Mouse (Mus musculus): ENCODE data around the gene Psg16. TPM values are rescaled to one million over a fixed set of nuclear protein-coding genes. Genes with fewer than 3 reads are reported as not detected.

The Psg16 gene
- polyA plus RNA-seq, 1 experiment from 2014 or later = 0.23 TPM

- Histone ChIP-seq H3K36me3 (ENCODE audit: control insufficient read depth, insufficient read depth, low read length) (peaks cover 38% of the 10 kb centered on the region), H3K4me1 (ENCODE audit: control insufficient read depth in 2 of 2, insufficient read depth in 2 of 2, low read length in 2 of 2) (peaks cover 35 to 58% of the 10 kb centered on the region in 2 experiments), H3K27ac (replicated peaks in 1 of 2; ENCODE audit: control insufficient read depth in 1 of 2, insufficient read depth in 1 of 2, low read depth in 2 of 2, low read length in 2 of 2) (peak overlapping the region; percentile 96 to 99), H3K4me2 (ENCODE audit: low read length) (peak overlapping the region; percentile 92), H3K9me3 (ENCODE audit: control insufficient read depth, low read length) (peaks cover 5% of the 10 kb centered on the region; the same call in 1 of the 2 replicates), H3K9ac (ENCODE audit: low read length) (peak overlapping the region; percentile 82), H3K27me3 (ENCODE audit: control insufficient read depth, insufficient read depth, low read length) (no peaks in the 10 kb centered on the region), H3K4me3 (ENCODE audit: control insufficient read depth in 1 of 2, insufficient read depth in 1 of 2, low read depth in 1 of 2, low read length in 2 of 2) (peak overlapping the region; percentile 47 to 55)
- peak; percentile 28; the same call in 1 of the 2 replicates for ATAC-seq (ENCODE audit: insufficient number of reproducible peaks, insufficient read depth, low FRiP score, low read depth)
- 20% methylated on average over 14 of the region's 14 CpGs for WGBS
Measured at GRCm38 (mm10) chr7:17056601-17057523, 17.0 kb upstream of the Psg16 start.

DNA sequence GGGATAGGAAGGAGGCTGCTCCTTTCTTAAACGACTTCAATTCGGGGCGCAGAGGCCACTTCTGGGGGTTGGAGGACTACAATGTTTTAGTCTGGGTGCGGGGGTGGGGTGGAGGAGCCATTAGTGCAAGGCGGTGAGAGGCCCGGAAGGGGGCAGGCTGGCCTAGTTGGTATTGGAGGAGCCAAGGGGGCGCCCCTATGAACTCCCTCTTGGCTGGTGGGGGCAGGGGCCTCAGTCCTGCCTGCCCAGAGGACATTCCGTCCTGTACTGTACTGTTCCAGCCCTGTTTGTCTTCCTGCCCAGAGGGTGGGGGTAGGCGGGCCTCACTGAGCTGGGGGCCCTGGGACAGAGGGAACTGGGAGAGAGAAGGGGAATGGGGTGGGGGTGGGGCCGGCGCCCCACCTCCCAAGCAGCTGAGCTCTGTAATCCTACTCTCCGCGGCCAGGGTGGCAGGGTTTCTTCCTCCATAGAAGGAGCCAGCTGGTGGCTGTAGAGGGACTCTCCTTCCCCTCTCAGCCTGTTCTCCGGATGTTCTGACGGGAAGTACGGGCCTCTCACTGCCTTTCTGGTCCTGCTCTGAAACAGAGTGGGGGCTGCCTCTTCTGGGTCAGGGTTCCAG, 15.7 kb upstream of the Psg16 start:
- Histone ChIP-seq H3K27ac (replicated peaks in 1 of 2; ENCODE audit: control insufficient read depth in 1 of 2, insufficient read depth in 1 of 2, low read depth in 2 of 2, low read length in 2 of 2) (peak overlapping the region; percentile 95 to 99), H3K36me3 (ENCODE audit: control insufficient read depth, insufficient read depth, low read length) (peaks cover 27% of the 10 kb centered on the region), H3K27me3 (ENCODE audit: control insufficient read depth, insufficient read depth, low read length) (no peaks in the 10 kb centered on the region), H3K4me1 (ENCODE audit: control insufficient read depth in 2 of 2, insufficient read depth in 2 of 2, low read length in 2 of 2) (peaks cover 41 to 64% of the 10 kb centered on the region in 2 experiments), H3K9ac (ENCODE audit: low read length) (peak overlapping the region; percentile 88), H3K4me2 (ENCODE audit: low read length) (peak overlapping the region; percentile 86), H3K4me3 (ENCODE audit: control insufficient read depth in 1 of 2, insufficient read depth in 1 of 2, low read depth in 1 of 2, low read length in 2 of 2) (peak overlapping the region; percentile 16 to 25; a peak in 3 of 4 replicates), H3K9me3 (ENCODE audit: control insufficient read depth, low read length) (peaks cover 5% of the 10 kb centered on the region; the same call in 1 of the 2 replicates)
- peak; percentile 84 for ATAC-seq (ENCODE audit: insufficient number of reproducible peaks, insufficient read depth, low FRiP score, low read depth)
- 1% methylated on average over 16 of the region's 16 CpGs for WGBS

- 26% methylated on average over 8 of the region's 8 CpGs for WGBS
- Histone ChIP-seq H3K27me3 (ENCODE audit: control insufficient read depth, insufficient read depth, low read length) (no peaks in the 10 kb centered on the region), H3K4me1 (ENCODE audit: control insufficient read depth in 2 of 2, insufficient read depth in 2 of 2, low read length in 2 of 2) (peaks cover 42 to 64% of the 10 kb centered on the region in 2 experiments), H3K9ac (ENCODE audit: low read length) (peak overlapping the region; percentile 88), H3K36me3 (ENCODE audit: control insufficient read depth, insufficient read depth, low read length) (peaks cover 19% of the 10 kb centered on the region), H3K4me3 (ENCODE audit: control insufficient read depth in 1 of 2, insufficient read depth in 1 of 2, low read depth in 1 of 2, low read length in 2 of 2) (peak overlapping the region in 1 of 2 experiments; percentile 18; a peak in 1 of 4 replicates), H3K27ac (replicated peaks in 1 of 2; ENCODE audit: control insufficient read depth in 1 of 2, insufficient read depth in 1 of 2, low read depth in 2 of 2, low read length in 2 of 2) (peak overlapping the region; percentile 95 to 99), H3K4me2 (ENCODE audit: low read length) (peak overlapping the region; percentile 86), H3K9me3 (ENCODE audit: control insufficient read depth, low read length) (no peaks in the 10 kb centered on the region)
- no peak for ATAC-seq (ENCODE audit: insufficient number of reproducible peaks, insufficient read depth, low FRiP score, low read depth)
Measured at GRCm38 (mm10) chr7:17058816-17059462, 14.9 kb upstream of the Psg16 start.

- 54% methylated on average over 3 of the region's 3 CpGs for WGBS
- H3K4me2 ChIP-seq (ENCODE audit: low read length) = peak overlapping the region; percentile 86
- H3K9me3 ChIP-seq (ENCODE audit: control insufficient read depth, low read length) = no peaks in the 10 kb centered on the region
- H3K36me3 ChIP-seq (ENCODE audit: control insufficient read depth, insufficient read depth, low read length) = peaks cover 14% of the 10 kb centered on the region
- ATAC-seq (ENCODE audit: insufficient number of reproducible peaks, insufficient read depth, low FRiP score, low read depth) = no peak
- peak overlapping the region; percentile 18 to 22; a peak in 3 of 4 replicates for H3K4me3 ChIP-seq (ENCODE audit: control insufficient read depth in 1 of 2, insufficient read depth in 1 of 2, low read depth in 1 of 2, low read length in 2 of 2)
- H3K9ac ChIP-seq (ENCODE audit: low read length) = peak overlapping the region; percentile 88
- peaks cover 42 to 64% of the 10 kb centered on the region in 2 experiments for H3K4me1 ChIP-seq (ENCODE audit: control insufficient read depth in 2 of 2, insufficient read depth in 2 of 2, low read length in 2 of 2)
- no peaks in the 10 kb centered on the region for H3K27me3 ChIP-seq (ENCODE audit: control insufficient read depth, insufficient read depth, low read length)
- H3K27ac ChIP-seq (replicated peaks in 1 of 2; ENCODE audit: control insufficient read depth in 1 of 2, insufficient read depth in 1 of 2, low read depth in 2 of 2, low read length in 2 of 2) = peak overlapping the region; percentile 95 to 99
Measured at GRCm38 (mm10) chr7:17059463-17059844, 14.4 kb upstream of the Psg16 start.

GRCm38 (mm10) chr7:17060031-17060781, 13.6 kb upstream of the Psg16 start:
- Histone ChIP-seq H3K27ac (replicated peaks in 1 of 2; ENCODE audit: control insufficient read depth in 1 of 2, insufficient read depth in 1 of 2, low read depth in 2 of 2, low read length in 2 of 2) (peak overlapping the region; percentile 95 to 99), H3K4me2 (ENCODE audit: low read length) (peak overlapping the region; percentile 86), H3K4me1 (ENCODE audit: control insufficient read depth in 2 of 2, insufficient read depth in 2 of 2, low read length in 2 of 2) (peaks cover 42 to 64% of the 10 kb centered on the region in 2 experiments), H3K27me3 (ENCODE audit: control insufficient read depth, insufficient read depth, low read length) (no peaks in the 10 kb centered on the region), H3K4me3 (ENCODE audit: control insufficient read depth in 1 of 2, insufficient read depth in 1 of 2, low read depth in 1 of 2, low read length in 2 of 2) (peak overlapping the region; percentile 62 to 81), H3K9ac (ENCODE audit: low read length) (peak overlapping the region; percentile 88), H3K36me3 (ENCODE audit: control insufficient read depth, insufficient read depth, low read length) (peaks cover 6% of the 10 kb centered on the region), H3K9me3 (ENCODE audit: control insufficient read depth, low read length) (no peaks in the 10 kb centered on the region)
- peak; percentile 45 for ATAC-seq (ENCODE audit: insufficient number of reproducible peaks, insufficient read depth, low FRiP score, low read depth)
- 17% methylated on average over 9 of the region's 9 CpGs for WGBS

DNA sequence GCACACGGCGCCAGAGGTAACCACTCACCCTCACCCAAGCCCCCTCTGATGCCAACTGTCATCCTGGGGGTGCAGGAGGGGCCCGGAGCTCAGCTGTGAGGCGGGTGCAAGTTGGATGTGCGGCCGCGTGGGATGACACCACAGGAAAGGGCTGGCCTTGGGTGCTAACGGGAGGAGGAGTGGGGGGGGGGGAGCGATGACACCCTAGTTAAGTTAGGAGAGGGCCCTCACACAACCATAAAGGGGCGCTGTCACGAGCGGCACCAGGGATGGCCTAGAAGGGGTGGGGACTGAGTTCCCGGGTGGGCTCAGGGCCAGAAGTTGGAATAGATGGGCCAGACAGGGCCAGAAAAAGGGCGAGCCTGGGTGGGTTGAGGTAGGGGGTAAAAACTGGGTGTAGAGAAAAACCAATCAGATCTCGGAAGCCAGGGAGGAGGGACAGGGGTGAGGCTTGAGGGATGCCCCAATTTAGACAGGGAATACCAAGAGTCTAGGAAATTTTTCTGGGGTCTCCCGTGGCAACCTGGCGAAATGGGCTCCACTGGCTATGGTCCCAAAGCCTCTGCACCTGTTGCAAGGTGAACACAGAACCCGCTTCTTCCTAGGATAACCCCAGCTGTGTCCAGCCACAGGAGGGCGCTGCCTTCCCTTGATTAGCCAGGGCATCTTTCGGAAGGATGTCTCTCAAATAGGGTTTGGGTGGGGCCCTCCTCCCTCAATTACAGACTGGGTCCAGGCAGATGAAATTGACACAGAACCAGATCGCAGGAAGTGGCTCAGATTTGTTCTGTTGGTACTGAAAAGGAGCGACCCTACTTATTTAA, 12.8 kb upstream of the Psg16 start:
- WGBS = 55% methylated on average over 22 of the region's 22 CpGs
- Histone ChIP-seq H3K9ac (ENCODE audit: low read length) (peak overlapping the region; percentile 88), H3K4me3 (ENCODE audit: control insufficient read depth in 1 of 2, insufficient read depth in 1 of 2, low read depth in 1 of 2, low read length in 2 of 2) (peak overlapping the region; percentile 62 to 81), H3K27ac (replicated peaks in 1 of 2; ENCODE audit: control insufficient read depth in 1 of 2, insufficient read depth in 1 of 2, low read depth in 2 of 2, low read length in 2 of 2) (peak overlapping the region; percentile 95 to 99), H3K4me2 (ENCODE audit: low read length) (peak overlapping the region; percentile 86), H3K4me1 (ENCODE audit: control insufficient read depth in 2 of 2, insufficient read depth in 2 of 2, low read length in 2 of 2) (peaks cover 39 to 59% of the 10 kb centered on the region in 2 experiments), H3K9me3 (ENCODE audit: control insufficient read depth, low read length) (no peaks in the 10 kb centered on the region), H3K36me3 (ENCODE audit: control insufficient read depth, insufficient read depth, low read length) (no peaks in the 10 kb centered on the region), H3K27me3 (ENCODE audit: control insufficient read depth, insufficient read depth, low read length) (no peaks in the 10 kb centered on the region)
- ATAC-seq (ENCODE audit: insufficient number of reproducible peaks, insufficient read depth, low FRiP score, low read depth) = no peak

All from heart, embryonic 14.5 days (tissue).